Mouse (Mus musculus) liver, adult (tissue): ENCODE measurements around the gene Dcun1d2.

ENCODE experiments used
- GATA4 ChIP-seq: IDR thresholded peaks from 2 replicates; pipeline ENCODE4 v1.6.1; 2014; ENCODE audit warnings: mild to moderate bottlenecking, low read length; ENCODE audit not compliant: insufficient replicate concordance

Dcun1d2 gene

GRCm38 (mm10) chr8:13227184-13227583 is 60.7 kb downstream of the Dcun1d2 start:
- no peak for TF ChIP-seq GATA4

- no peak for TF ChIP-seq GATA4
These were observed 61.6 kb downstream of the Dcun1d2 start for GRCm38 (mm10) chr8:13226288-13226687.

- TF ChIP-seq GATA4, result no peak
These were observed 63.5 kb downstream of the Dcun1d2 start for GRCm38 (mm10) chr8:13224426-13224825.

GRCm38 (mm10) chr8:13218441-13218840 is 69.5 kb downstream of the Dcun1d2 start:
- no peak for TF ChIP-seq GATA4

- no peak for TF ChIP-seq GATA4
These were observed 69.9 kb downstream of the Dcun1d2 start for GRCm38 (mm10) chr8:13217986-13218385.

- TF ChIP-seq GATA4, result no peak
These were observed 70.8 kb downstream of the Dcun1d2 start for GRCm38 (mm10) chr8:13217093-13217492.

- no peak for TF ChIP-seq GATA4
These were observed 71.5 kb downstream of the Dcun1d2 start for GRCm38 (mm10) chr8:13216386-13216785.

GRCm38 (mm10) chr8:13213479-13214268 is 74.3 kb downstream of the Dcun1d2 start:
- no peak for TF ChIP-seq GATA4

- TF ChIP-seq GATA4, result no peak
These were observed 78.2 kb downstream of the Dcun1d2 start for GRCm38 (mm10) chr8:13209770-13210169.

- no peak for TF ChIP-seq GATA4
These were observed 79.1 kb downstream of the Dcun1d2 start for GRCm38 (mm10) chr8:13208627-13209355.

- TF ChIP-seq GATA4, result no peak
These were observed 81.6 kb downstream of the Dcun1d2 start for GRCm38 (mm10) chr8:13206290-13206689.
